Comparison of ENCODE assay signal across 15 mouse cellular contexts in the genomic region with DNA sequence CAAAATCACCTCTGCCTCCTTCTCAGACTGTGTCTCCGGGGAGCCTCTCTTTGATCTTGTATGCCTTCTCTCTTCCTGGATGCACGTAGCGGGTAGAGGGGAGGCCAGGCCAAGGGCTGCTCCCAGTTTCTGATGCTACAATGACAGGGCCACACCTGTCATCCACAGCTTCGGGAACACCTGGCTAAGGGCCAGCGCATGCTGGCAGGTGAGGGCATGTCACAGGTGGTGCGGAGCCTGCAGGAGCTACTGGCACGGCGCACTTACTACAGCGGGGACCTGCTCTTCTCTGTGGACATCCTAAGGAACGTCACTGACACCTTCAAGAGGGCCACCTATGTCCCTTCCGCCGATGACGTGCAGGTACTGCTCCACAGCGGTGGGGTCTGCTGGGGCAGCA.
"Had no signal": no experiment of that assay in that cellular context is flagged by ENCODE, and none has a peak within 500 bp of the region (broad histone marks: within the 10 kb centered on the region; RNA-seq: fewer than 3 reads in every experiment).

No protein-coding gene starts in this region.

- H3K4me3 ChIP-seq: limb, embryonic 12.5 days; liver, embryonic 13.5 days; lung, embryonic 15.5 days; midbrain, embryonic 12.5 days; neural tube, embryonic 13.5 days; stomach, embryonic 15.5 days had no signal

- H3K27ac ChIP-seq: limb, embryonic 12.5 days; liver, embryonic 13.5 days; lung, embryonic 15.5 days; midbrain, embryonic 12.5 days; neural tube, embryonic 13.5 days; stomach, embryonic 15.5 days had no signal

- DNase-seq: kidney, postnatal 10 days; kidney, postnatal 4 days; liver; liver, embryonic 13.5 days; liver, postnatal 0 days; lung, postnatal 14 days; retina, postnatal 1 day; right cerebral cortex, postnatal 4 days; spleen, adult 18-20 months; thymus, postnatal 4 days had no signal
